Mouse (Mus musculus) liver, embryonic 16.5 days (tissue): ENCODE measurements around the gene Cacng1. TPM values are rescaled to one million over a fixed set of nuclear protein-coding genes. Genes with fewer than 3 reads are reported as not detected.

Experiments
- ATAC-seq: fragments of 200-750 bp; cut with Nextera tagmentation; 2 replicates; pipeline ENCODE4 v1.8.0; 2017; ENCODE audit warnings: low read depth, mild to moderate bottlenecking, moderate number of reproducible peaks, moderate library complexity
- H3K27ac ChIP-seq: fragments of 300-500 bp; sonication (generic); 2 replicates; pipeline ENCODE4 v1.5.1; 2014; ENCODE audit warnings: mild to moderate bottlenecking, low read length
- H3K27me3 ChIP-seq: fragments of 300-500 bp; sonication (generic); 2 replicates; pipeline ENCODE4 v1.6.1; 2014; ENCODE audit warnings: low read depth, low read length, mixed read lengths; ENCODE audit not compliant: control insufficient read depth, insufficient read depth
- H3K36me3 ChIP-seq: fragments of 300-500 bp; sonication (generic); 2 replicates; pipeline ENCODE4 v1.6.1; 2014; ENCODE audit warnings: mild to moderate bottlenecking; ENCODE audit not compliant: control insufficient read depth, insufficient read depth
- H3K4me1 ChIP-seq: fragments of 300-500 bp; sonication (generic); 2 replicates; pipeline ENCODE4 v1.6.1; 2014; ENCODE audit warnings: low read depth, low read length, mixed read lengths; ENCODE audit not compliant: control insufficient read depth
- H3K4me2 ChIP-seq: fragments of 300-500 bp; sonication (generic); 2 replicates; pipeline ENCODE4 v1.6.1; 2014; ENCODE audit warnings: low read depth, low read length, mixed read lengths
- H3K4me3 ChIP-seq: fragments of 300-500 bp; sonication (generic); 2 replicates; pipeline ENCODE4 v1.5.1; 2014; ENCODE audit warnings: low read depth, mild to moderate bottlenecking, low read length
- H3K9ac ChIP-seq: fragments of 300-500 bp; sonication (generic); 2 replicates; pipeline ENCODE4 v1.6.1; 2014; ENCODE audit warnings: low read depth, low read length
- H3K9me3 ChIP-seq: fragments of 300-500 bp; sonication (generic); replicated peaks from 2 replicates; pipeline ENCODE4 v1.6.1; 2016; ENCODE audit warnings: low read length; ENCODE audit not compliant: control insufficient read depth
- WGBS: fragments of 180-500 bp; shearing (Covaris S2); extraction: QIAGEN DNeasy Blood & Tissue Kit; methylation state at CpG from one replicate; pipeline ENCODE4 v1.1.7; 2014; ENCODE audit not compliant: insufficient replicate concordance; 5-methylcytosine and 5-hydroxymethylcytosine counted together
- polyA plus RNA-seq: library from polyadenylated mRNA; unstranded; fragments of >200 nt; fragmentation: Nextera tagmentation; extraction: Ambion mirVana; gene quantifications from 2 replicates; pipeline ENCODE4 v1.2.1, GENCODE M21; 2015

Cacng1 gene
- 0.98 and 2.0 TPM in 2 replicates for polyA plus RNA-seq

DNA sequence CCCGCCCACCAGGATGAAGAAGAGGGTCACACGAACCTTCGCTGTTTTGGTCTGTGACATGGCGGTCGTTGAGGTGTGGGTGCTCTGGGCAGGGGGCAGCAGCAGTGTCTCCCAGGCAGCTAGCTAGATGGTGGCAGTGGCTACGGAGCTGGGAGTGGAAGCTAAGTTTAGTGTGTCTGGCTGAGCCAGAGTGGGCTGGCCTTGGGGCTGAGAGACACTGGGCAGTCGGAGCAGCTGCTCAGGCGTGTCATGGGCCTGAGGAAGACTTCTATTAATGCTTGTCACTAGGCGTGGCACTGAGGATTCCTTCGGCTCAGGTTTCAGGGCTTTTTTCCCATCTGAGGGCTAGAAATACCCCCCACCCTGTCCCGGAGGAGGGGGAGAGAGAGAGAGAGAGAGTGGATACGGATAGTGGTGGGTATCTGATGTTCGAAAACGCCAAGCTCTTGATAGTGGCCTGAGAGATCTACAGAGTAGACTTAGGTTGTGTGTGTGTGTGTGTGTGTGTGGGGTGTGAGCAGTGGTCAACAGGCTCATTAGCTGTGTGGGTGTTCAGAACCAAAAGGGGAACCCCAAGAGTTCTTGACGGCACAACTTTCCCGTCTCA lies at the start of gene Cacng1:
Gene Cacng1 (minus strand): TSS at position 191 of the 607 bp plus-strand sequence.
- Histone ChIP-seq H3K4me1 (no peaks in the 10 kb centered on the region), H3K27ac (no peak within 1 kb of the TSS), H3K27me3 (no peaks in the 10 kb centered on the region), H3K9ac (no peak within 1 kb of the TSS), H3K4me3 (no peak within 1 kb of the TSS), H3K4me2 (no peak within 1 kb of the TSS), H3K9me3 (no peaks in the 10 kb centered on the region), H3K36me3 (no peaks in the 10 kb centered on the region)
- ATAC-seq, result no peak
- 69% methylated on average over 16 of the region's 16 CpGs for WGBS

DNA sequence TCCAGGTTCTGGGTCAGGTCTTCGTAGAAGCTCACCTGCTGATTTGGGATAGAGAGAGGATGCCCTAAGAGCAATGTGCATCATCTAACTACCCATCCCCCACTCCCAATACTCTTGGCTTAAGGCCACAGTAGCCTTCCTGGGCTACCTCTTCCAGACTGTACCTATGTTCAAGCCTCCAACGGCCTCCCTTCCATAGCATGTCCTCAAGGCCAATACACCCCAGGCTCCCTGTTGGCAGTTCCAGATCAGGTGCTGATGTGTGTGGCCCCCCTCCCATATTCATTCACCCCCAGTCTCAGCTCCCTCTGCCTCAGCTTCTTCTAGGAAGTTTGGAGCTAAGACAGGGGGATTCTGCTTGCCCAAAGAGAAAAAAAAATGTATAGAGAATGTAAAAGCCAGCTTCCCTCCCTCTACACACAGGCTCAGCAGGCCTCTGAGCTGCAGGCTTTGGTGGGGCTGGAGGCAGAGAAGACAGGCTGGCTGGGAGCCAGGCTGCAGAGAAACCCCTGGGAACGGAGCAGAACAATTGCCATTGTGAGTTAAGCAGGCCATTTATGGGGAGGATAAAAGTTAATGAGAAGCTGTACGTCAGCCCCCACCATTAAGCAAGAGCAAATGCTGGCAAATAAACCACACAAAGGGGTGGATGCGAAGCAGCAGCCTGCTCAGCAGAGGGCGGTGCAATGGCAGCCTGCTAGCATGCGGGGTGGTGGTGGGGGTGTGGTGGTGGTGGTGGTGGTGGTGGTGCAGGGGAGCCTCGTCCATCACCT lies 46.6 kb upstream of the Cacng1 start:
- Histone ChIP-seq H3K36me3 (no peaks in the 10 kb centered on the region), H3K9me3 (no peaks in the 10 kb centered on the region), H3K4me1 (no peaks in the 10 kb centered on the region), H3K27ac (no peak overlapping the region), H3K4me2 (no peak overlapping the region), H3K9ac (no peak overlapping the region), H3K4me3 (no peak overlapping the region), H3K27me3 (no peaks in the 10 kb centered on the region)
- WGBS, result 32% methylated on average over 8 of the region's 8 CpGs
- no peak for ATAC-seq

DNA sequence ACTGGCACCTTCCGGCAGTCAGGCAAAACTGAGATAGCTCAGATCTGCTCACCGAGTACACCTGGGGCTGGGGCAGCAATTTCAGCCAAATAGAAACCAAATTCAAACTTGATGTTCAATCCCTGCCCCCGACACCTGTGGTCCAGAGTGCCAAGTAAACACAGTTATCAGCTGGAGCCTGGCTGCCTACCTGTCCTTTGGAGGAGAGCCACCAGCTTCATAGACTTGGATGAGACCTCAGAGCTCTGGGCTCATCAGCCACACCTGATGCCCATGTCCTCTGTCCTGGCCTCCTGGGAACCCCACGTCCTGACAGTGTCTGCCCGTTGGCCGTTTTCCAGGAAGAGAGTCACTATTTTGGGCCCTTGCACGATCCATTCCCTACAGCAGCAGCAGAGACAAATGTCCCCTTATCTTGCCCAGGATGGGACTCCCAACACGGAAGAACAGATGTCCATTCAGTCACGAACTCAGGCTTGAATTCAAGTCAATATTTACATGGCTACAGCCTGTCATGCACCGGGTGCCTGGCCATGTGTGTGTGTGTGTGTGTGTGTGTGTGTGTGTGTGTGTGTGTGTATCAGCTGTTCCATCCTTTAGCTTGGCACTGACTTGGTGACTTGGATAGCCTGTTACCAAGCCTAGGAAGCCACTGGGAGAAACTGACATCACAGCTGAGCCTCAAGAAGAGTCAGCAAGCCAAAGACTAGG lies 45.6 kb upstream of the Cacng1 start:
- 53% methylated on average over 10 of the region's 10 CpGs for WGBS
- ATAC-seq, result peak; percentile 50; the same call in 1 of the 2 replicates
- Histone ChIP-seq H3K4me3 (no peak overlapping the region), H3K36me3 (no peaks in the 10 kb centered on the region), H3K27me3 (no peaks in the 10 kb centered on the region), H3K9ac (no peak overlapping the region), H3K4me2 (no peak overlapping the region), H3K9me3 (no peaks in the 10 kb centered on the region), H3K27ac (no peak overlapping the region), H3K4me1 (no peaks in the 10 kb centered on the region)

DNA sequence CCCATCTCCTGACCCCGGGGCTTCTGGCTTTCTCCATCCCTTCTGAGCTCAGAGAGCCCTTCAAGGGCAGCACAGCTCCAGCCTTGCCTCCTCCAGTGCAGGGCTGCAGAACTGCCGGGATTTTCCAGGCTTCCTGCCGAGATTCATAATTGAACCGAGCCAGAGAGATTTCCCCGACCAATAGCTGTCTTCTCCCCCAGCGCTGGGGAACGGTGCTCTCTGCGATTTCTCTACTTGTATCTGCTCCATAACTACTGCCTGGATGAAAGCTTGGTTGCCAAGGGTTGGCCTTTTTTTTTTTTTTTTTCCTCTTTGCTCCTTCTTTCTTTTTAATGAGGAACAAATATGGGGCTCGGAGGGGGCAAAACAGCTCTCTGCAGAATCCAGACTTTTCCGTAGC lies 43.7 kb upstream of the Cacng1 start:
- 65% methylated on average over 10 of the region's 10 CpGs for WGBS
- H3K27ac ChIP-seq, result no peak overlapping the region
- H3K27me3 ChIP-seq, result no peaks in the 10 kb centered on the region
- H3K9ac ChIP-seq, result no peak overlapping the region
- H3K9me3 ChIP-seq, result no peaks in the 10 kb centered on the region
- no peak overlapping the region for H3K4me2 ChIP-seq
- H3K4me3 ChIP-seq, result no peak overlapping the region
- ATAC-seq, result no peak
- H3K4me1 ChIP-seq, result no peaks in the 10 kb centered on the region
- H3K36me3 ChIP-seq, result no peaks in the 10 kb centered on the region

DNA sequence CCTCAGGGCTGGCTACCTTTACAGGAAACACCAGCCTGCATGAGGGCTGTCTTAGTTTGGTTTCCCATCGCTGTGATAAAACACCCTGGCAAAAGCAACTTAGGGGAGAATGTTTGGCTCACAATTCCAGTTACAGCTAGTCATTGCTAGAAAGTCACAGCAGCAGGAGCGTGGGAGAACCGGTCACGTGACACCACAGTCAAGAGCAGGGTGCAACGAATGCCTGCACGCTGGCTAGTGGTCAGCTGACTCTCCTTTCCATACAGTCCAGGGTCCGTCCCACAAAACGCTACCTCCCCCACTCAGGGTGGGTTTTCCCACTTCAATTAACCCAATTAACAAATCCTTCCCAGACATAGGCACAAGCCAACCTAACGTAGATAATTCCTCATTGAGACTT lies 43.2 kb upstream of the Cacng1 start:
- no peak overlapping the region for H3K27ac ChIP-seq
- no peak for ATAC-seq
- H3K9me3 ChIP-seq, result no peaks in the 10 kb centered on the region
- H3K4me1 ChIP-seq, result no peaks in the 10 kb centered on the region
- H3K27me3 ChIP-seq, result no peaks in the 10 kb centered on the region
- H3K4me2 ChIP-seq, result no peak overlapping the region
- H3K36me3 ChIP-seq, result no peaks in the 10 kb centered on the region
- WGBS, result 65% methylated on average over 9 of the region's 9 CpGs
- H3K9ac ChIP-seq, result no peak overlapping the region
- H3K4me3 ChIP-seq, result no peak overlapping the region

DNA sequence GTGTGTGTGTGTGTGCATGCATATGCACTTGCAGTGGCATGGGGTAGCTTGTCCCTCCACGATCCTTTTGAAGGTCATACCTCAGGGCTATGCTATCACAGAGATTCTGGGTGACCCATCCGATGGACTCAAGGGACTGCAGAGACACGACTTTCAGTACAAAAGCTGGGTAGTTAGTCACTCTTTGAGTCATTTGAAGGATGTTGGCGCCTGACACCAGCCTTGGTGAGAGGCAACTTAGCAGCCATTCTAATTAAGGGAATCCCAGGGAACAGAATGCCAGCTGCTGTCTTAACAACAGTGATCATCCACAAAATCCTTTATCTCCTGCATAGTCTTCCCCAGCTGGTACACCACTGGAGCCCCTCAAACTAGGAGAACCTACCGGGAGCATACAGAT lies 32.8 kb upstream of the Cacng1 start:
- WGBS, result 62% methylated on average over 5 of the region's 5 CpGs
- no peak overlapping the region for H3K27ac ChIP-seq

DNA sequence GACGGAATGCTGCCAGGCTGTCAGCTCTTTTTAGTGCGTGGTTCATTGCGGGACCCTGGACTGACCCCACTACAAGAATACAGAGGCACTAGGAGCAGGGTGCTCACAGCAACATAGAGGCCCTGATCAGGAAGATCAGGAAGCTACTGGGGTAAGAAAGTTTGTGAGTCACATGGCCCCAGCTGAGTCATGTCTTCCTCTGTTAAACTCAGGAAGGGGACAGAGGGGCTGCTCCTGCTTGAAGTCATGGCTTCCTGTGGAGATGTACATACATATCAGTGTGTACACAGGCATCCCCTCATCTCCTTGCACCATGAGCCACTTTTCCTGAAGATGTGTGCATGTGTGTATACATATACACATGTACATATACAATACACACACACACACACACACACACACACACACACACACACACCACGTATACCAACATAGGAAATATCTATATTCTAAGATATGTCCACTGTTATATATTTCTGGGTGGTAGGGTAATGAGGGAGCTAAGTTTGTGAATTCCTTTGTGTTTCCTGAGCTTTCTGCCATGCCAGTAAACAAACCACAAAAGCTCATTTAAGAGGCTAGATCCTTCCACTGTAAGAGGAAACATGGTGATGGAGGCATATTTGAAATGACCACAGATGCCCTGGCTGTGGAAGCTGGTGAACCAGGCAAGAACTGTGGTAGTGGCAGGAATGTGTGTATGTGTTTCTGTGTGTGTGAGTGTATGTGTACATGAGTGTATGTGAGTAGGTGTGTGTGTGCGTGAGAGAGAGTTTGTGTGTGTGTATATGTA lies 32.1 kb upstream of the Cacng1 start:
- no peak for ATAC-seq
- no peak overlapping the region for H3K9ac ChIP-seq
- no peaks in the 10 kb centered on the region for H3K4me1 ChIP-seq
- H3K9me3 ChIP-seq, result no peaks in the 10 kb centered on the region
- H3K4me2 ChIP-seq, result no peak overlapping the region
- H3K4me3 ChIP-seq, result no peak overlapping the region
- no peaks in the 10 kb centered on the region for H3K36me3 ChIP-seq
- no peaks in the 10 kb centered on the region for H3K27me3 ChIP-seq
- no peak overlapping the region for H3K27ac ChIP-seq
- WGBS, result 62% methylated on average over 5 of the region's 5 CpGs

More for the DNA sequence above, 32.8 kb upstream of the Cacng1 start:
- no peak for ATAC-seq
- no peaks in the 10 kb centered on the region for H3K9me3 ChIP-seq
- no peaks in the 10 kb centered on the region for H3K36me3 ChIP-seq
- H3K4me2 ChIP-seq, result no peak overlapping the region
- H3K9ac ChIP-seq, result no peak overlapping the region
- H3K27me3 ChIP-seq, result no peaks in the 10 kb centered on the region
- H3K4me1 ChIP-seq, result no peaks in the 10 kb centered on the region
- no peak overlapping the region for H3K4me3 ChIP-seq

DNA sequence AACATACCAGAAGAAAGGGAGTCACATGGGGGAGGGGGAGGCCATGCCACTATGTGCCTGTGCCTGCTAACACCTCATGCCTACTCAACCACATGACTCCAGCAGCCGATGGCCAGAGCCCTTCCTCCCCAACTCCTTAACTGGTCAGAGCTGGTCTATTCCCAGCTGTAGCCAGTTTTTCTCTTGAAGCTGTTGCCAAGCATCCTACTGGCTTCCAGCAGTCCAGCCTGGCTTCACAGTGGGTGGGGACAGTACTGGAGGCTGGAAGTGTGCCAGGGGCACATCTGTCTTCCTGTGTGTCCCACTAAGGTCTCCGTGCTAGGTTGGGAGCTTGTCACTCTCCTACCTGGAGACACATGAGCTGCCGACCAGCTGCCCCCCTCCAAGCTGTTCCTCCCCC lies 26.8 kb upstream of the Cacng1 start:
- no peaks in the 10 kb centered on the region for H3K36me3 ChIP-seq
- no peak for ATAC-seq
- no peaks in the 10 kb centered on the region for H3K27me3 ChIP-seq
- H3K9me3 ChIP-seq, result no peaks in the 10 kb centered on the region
- no peak overlapping the region for H3K4me3 ChIP-seq
- H3K4me2 ChIP-seq, result no peak overlapping the region
- H3K27ac ChIP-seq, result no peak overlapping the region
- H3K4me1 ChIP-seq, result no peaks in the 10 kb centered on the region
- WGBS, result 59% methylated on average over 3 of the region's 3 CpGs
- no peak overlapping the region for H3K9ac ChIP-seq
